Mouse (Mus musculus) embryonic facial prominence, embryonic 14.5 days (tissue): ENCODE data around the gene Trappc10. TPM values are rescaled to one million over a fixed set of nuclear protein-coding genes. Genes with fewer than 3 reads are reported as not detected.
A peak's percentile ranks its signal among the peaks of the same experiment; 100 is the strongest.

Experiments
- ATAC-seq: fragments of 200-750 bp; cut with Nextera tagmentation; 2 replicates; pipeline ENCODE4 v1.8.0; 2017; ENCODE audit warnings: low read depth, moderate number of reproducible peaks, moderate TSS enrichment
- DNase-seq: peaks from one replicate; pipeline ENCODE4 v3.0.0-alpha.2; 2015; ENCODE audit warnings: low spot score
- H3K27ac ChIP-seq: fragments of 300-500 bp; sonication (generic); replicated peaks from 2 replicates; pipeline ENCODE4 v1.5.1; 2014; ENCODE audit warnings: low read depth, mild to moderate bottlenecking, low read length, moderate library complexity
- H3K27me3 ChIP-seq: fragments of 300-500 bp; sonication (generic); replicated peaks from 2 replicates; pipeline ENCODE4 v1.6.1; 2014; ENCODE audit warnings: low read length; ENCODE audit not compliant: control insufficient read depth, insufficient read depth
- H3K36me3 ChIP-seq: fragments of 300-500 bp; sonication (generic); 2 replicates; pipeline ENCODE4 v1.6.1; 2014; ENCODE audit warnings: low read length, mixed read lengths; ENCODE audit not compliant: control insufficient read depth, insufficient read depth
- H3K4me1 ChIP-seq: fragments of 300-500 bp; sonication (generic); 2 replicates; pipeline ENCODE4 v1.6.1; 2014; ENCODE audit warnings: antibody characterized with exemption, low read length; ENCODE audit not compliant: control insufficient read depth, insufficient read depth
- H3K4me2 ChIP-seq: fragments of 300-500 bp; sonication (generic); 2 replicates; pipeline ENCODE4 v1.6.1; 2014; ENCODE audit warnings: low read depth, mild to moderate bottlenecking, low read length, moderate library complexity, mixed read lengths
- H3K4me3 ChIP-seq: fragments of 300-500 bp; sonication (generic); 2 replicates; pipeline ENCODE4 v1.5.1; 2014; ENCODE audit warnings: low read depth, mild to moderate bottlenecking, low read length
- H3K9ac ChIP-seq: fragments of 300-500 bp; sonication (generic); 2 replicates; pipeline ENCODE4 v1.6.1; 2014; ENCODE audit warnings: low read depth, mild to moderate bottlenecking, low read length, moderate library complexity, mixed read lengths
- H3K9me3 ChIP-seq: fragments of 300-500 bp; sonication (generic); 2 replicates; pipeline ENCODE4 v1.6.1; 2016; ENCODE audit warnings: low read length; ENCODE audit not compliant: control insufficient read depth
- WGBS: fragments of 180-500 bp; shearing (Covaris S2); extraction: QIAGEN DNeasy Blood & Tissue Kit; methylation state at CpG from one replicate; pipeline ENCODE4 v1.1.7; 2014; 5-methylcytosine and 5-hydroxymethylcytosine counted together
- polyA plus RNA-seq: library from polyadenylated mRNA; unstranded; fragments of >200 nt; fragmentation: Nextera tagmentation; extraction: Ambion mirVana; gene quantifications from 2 replicates; pipeline ENCODE4 v1.2.1, GENCODE M21; 2014

The Trappc10 gene
- polyA plus RNA-seq, 1 experiment from 2014 or later, result 17.4 TPM

DNA sequence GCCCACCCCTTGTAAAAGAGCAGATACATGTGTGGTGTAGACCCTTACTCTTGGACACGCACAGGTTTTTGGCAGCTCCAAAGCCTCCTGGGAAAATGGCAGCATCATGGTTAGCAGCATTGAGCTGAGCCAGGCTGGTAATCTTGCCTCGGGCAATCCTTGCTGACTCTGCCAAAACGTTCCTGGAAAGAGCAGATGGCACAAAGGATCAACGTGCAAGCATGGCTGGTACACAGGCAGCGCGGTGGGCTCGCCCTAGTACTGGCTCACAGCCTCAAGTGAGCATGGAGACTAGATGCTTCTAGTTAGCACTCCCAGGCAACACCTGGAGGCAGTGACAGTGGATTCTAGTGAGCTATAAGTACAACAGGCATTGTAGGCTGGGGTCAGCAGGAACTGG lies 77.1 kb downstream of the Trappc10 start:
- Histone ChIP-seq H3K4me3 (no peak overlapping the region), H3K36me3 (peaks cover 69% of the 10 kb centered on the region), H3K9me3 (no peaks in the 10 kb centered on the region), H3K4me1 (peaks cover 8% of the 10 kb centered on the region), H3K27me3 (no peaks in the 10 kb centered on the region), H3K4me2 (no peak overlapping the region), H3K9ac (no peak overlapping the region), H3K27ac (no peak overlapping the region)
- ATAC-seq, result no peak
- WGBS, result 88% methylated on average over 7 of the region's 7 CpGs
- no peak for DNase-seq

DNA sequence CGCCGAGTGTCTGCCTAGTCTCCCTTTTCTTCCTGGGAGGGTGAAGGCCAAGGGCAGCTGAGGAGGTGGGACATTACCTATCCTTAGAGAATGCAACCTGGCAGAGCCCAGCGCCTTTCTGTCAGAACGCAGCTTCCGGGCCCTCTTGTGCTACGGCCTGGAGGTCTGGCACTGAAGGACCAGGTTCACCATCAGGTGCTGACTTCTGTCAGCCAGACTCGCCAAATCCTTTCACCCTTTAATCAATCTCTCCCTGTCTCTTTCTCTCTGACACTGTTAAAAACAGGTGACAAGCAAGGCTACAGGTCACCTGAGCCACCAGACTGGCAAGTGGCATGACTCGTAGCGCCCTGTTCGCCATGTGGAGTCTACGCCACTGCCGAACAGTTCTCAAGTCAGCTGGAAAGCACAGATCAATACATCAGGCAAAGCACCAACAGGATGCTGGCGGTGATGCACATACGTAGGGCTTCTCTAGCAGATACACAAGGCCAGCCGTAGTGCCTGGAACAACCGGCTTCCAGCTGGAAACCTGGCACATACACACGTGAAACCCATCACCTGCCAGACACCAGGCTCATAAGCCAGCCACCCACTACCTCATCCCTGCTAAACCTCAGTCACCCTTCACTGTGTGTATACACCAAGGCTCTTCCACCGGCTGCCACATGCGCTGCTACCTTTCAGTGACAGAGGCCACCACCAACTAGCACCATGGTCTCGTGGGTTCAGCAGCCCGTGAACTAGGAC lies 79.0 kb downstream of the Trappc10 start:
- peaks cover 66% of the 10 kb centered on the region for H3K36me3 ChIP-seq
- WGBS, result 90% methylated on average over 21 of the region's 21 CpGs
- H3K4me3 ChIP-seq, result no peak overlapping the region
- ATAC-seq, result no peak
- no peak overlapping the region for H3K4me2 ChIP-seq
- no peak overlapping the region for H3K9ac ChIP-seq
- no peak overlapping the region for H3K27ac ChIP-seq
- H3K9me3 ChIP-seq, result no peaks in the 10 kb centered on the region
- H3K4me1 ChIP-seq, result peaks cover 8% of the 10 kb centered on the region
- no peak for DNase-seq
- no peaks in the 10 kb centered on the region for H3K27me3 ChIP-seq

DNA sequence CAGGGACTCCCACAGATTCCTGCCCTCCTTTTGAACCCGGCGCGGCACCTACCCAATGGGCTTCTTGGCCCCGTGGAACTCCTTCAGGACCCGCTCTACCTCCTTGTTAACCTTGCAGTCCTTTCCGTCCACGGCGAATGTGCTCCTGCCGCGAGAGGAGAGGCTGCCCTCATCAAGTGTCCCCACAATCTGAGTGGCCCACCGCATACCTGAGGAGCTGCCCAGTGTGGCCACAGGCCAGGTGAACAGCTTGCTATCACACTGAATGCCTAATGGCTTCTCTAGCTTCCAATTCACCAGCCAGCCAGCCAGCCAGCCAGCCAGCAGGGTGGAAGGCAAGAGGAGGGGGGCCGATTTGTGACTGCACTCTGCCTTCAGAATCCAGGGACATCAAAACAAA lies 79.7 kb downstream of the Trappc10 start:
- Histone ChIP-seq H3K4me1 (peaks cover 8% of the 10 kb centered on the region), H3K27me3 (no peaks in the 10 kb centered on the region), H3K4me3 (no peak overlapping the region), H3K9me3 (no peaks in the 10 kb centered on the region), H3K9ac (no peak overlapping the region), H3K27ac (no peak overlapping the region), H3K4me2 (no peak overlapping the region), H3K36me3 (peaks cover 66% of the 10 kb centered on the region)
- ATAC-seq, result no peak
- DNase-seq, result no peak
- WGBS, result 92% methylated on average over 12 of the region's 12 CpGs

DNA sequence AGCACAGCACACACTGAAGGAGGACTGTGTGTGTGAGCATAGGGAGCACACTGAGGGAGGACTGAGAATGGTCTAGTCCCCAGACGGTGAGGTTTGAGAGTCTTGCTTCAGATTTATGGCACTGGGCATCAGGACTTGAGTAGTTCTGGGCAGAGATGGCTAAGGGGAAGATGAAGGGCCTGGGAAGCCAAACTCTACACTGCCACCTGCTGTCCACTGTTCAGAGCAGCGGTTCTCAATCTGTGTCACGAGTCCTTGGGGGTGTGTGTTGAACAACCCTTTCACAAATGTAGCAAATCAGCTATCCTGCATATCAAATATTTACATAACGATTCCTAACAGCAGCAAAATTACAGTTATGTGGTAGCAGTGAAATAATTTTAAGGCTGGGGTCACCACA lies 80.5 kb downstream of the Trappc10 start:
- Histone ChIP-seq H3K27ac (no peak overlapping the region), H3K4me2 (no peak overlapping the region), H3K27me3 (no peaks in the 10 kb centered on the region), H3K9ac (no peak overlapping the region), H3K9me3 (no peaks in the 10 kb centered on the region), H3K4me3 (no peak overlapping the region), H3K4me1 (peaks cover 6% of the 10 kb centered on the region), H3K36me3 (peaks cover 66% of the 10 kb centered on the region)
- WGBS, result 34% methylated on average over 4 of the region's 4 CpGs
- peak; percentile 59 for DNase-seq
- no peak for ATAC-seq

DNA sequence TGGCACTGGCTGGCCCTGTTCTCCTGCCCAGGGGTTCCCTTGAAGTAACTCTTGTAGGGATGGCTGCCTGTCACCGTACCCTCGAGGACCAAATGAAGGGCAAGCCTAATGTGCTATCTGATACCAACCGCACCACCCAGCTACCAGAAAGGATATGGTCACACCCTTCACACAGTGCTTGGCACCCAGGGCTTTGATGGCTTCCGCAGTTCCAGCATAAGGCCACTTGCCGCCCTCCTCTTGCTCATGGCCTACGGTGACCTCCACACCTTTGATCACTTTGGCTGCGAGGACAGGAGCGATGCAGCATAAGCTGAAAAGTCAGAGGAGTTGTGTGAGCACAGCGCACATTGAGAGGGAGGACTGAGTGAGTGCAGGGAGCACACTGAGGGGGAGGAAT lies 81.2 kb downstream of the Trappc10 start:
- Histone ChIP-seq H3K4me1 (no peaks in the 10 kb centered on the region; the same call in 1 of the 2 replicates), H3K9me3 (no peaks in the 10 kb centered on the region), H3K36me3 (peaks cover 66% of the 10 kb centered on the region), H3K4me2 (no peak overlapping the region), H3K27ac (no peak overlapping the region), H3K27me3 (no peaks in the 10 kb centered on the region), H3K4me3 (no peak overlapping the region), H3K9ac (no peak overlapping the region)
- WGBS, result 87% methylated on average over 9 of the region's 9 CpGs
- DNase-seq, result no peak
- ATAC-seq, result no peak

DNA sequence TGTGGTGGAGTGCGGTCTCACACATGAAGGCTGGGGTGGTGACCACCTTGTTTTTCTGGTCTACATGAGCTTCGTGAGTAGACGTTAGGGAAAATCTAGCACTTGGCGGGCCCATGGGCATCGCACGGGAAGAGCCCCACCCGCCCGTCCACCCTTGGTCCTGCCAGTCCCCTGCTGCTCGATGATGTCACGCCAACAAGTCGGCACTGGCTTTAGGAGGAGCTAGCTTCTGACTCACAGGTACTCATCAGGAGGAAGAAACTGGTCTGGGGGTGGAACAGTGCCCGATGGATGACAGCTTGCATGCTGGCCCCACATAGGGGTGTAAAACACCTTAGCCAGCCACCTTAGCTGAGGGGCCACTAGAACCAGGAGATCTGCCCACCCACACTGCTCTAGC lies 81.8 kb downstream of the Trappc10 start:
- Histone ChIP-seq H3K27ac (no peak overlapping the region), H3K4me3 (no peak overlapping the region), H3K4me1 (no peaks in the 10 kb centered on the region), H3K9ac (no peak overlapping the region), H3K36me3 (peaks cover 65% of the 10 kb centered on the region), H3K27me3 (no peaks in the 10 kb centered on the region), H3K4me2 (no peak overlapping the region), H3K9me3 (no peaks in the 10 kb centered on the region)
- WGBS, result 93% methylated on average over 12 of the region's 12 CpGs
- no peak for DNase-seq
- ATAC-seq, result no peak

DNA sequence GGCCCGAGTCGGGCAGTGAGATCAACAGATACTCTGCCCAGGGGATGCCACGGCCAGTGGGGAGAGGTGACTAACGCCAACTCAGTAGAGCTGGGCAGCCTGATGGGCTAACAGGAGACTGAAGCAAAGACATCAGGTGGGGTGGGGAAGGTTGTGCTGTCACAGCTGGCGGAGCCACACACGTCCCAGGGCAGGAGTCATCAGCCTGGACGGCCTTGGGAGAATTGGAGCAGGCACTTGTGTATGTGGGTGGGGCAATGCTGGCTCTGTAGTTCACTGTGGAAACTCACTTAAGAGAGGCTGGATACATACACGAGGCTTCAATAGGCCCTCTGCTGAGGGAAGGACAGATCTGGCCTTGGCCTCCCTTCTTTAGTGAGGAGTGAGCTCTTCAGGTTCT lies 83.3 kb downstream of the Trappc10 start:
- Histone ChIP-seq H3K27me3 (no peaks in the 10 kb centered on the region), H3K4me2 (no peak overlapping the region), H3K4me3 (no peak overlapping the region), H3K36me3 (peaks cover 50% of the 10 kb centered on the region), H3K4me1 (no peaks in the 10 kb centered on the region), H3K27ac (no peak overlapping the region), H3K9ac (no peak overlapping the region), H3K9me3 (no peaks in the 10 kb centered on the region)
- no peak for DNase-seq
- WGBS, result 81% methylated on average over 8 of the region's 8 CpGs
- ATAC-seq, result no peak

DNA sequence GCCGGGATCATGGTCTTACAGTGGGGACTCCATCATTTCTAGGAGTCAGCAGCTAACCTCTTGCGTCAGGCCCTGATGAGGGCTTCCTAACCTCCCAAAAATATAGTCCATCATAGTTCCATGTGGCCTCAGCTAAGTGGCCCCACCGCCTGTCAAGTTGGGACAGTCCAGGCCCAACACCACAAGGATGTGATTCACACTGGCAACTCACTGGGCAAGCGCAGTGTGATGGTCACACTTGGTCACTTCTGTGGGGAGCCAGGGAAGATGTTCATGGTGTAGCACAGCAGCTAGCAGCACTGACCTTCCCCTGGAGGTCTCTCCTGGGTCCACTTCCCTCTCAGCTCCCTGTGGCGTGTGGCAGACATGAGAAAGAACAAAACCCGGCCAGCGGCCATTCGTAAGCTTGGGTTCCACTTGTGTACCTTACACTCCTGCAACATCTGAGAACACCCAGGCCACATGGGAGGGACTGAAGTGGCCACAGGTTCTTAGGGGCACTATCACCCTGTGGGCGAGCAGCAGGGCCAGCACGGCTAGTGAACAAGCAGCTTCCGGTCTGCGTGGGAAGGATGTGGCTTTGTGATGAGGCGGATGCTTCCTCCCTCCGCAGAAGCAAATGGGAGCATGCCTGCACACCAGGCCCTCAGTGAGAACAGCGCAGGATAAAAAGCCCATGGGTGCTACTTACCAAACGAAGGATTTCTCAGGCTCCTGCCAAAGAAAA lies 83.9 kb downstream of the Trappc10 start:
- no peak for DNase-seq
- Histone ChIP-seq H3K4me2 (no peak overlapping the region), H3K4me3 (no peak overlapping the region), H3K27ac (no peak overlapping the region), H3K27me3 (no peaks in the 10 kb centered on the region), H3K9me3 (no peaks in the 10 kb centered on the region), H3K36me3 (peaks cover 44% of the 10 kb centered on the region), H3K4me1 (no peaks in the 10 kb centered on the region), H3K9ac (no peak overlapping the region)
- ATAC-seq, result 0 out of 2 replicates have a peak, but pooled peaks have one; percentile 7
- whole genome bisulfite sequencing, result 87% methylated on average over 15 of the region's 16 CpGs
